Comparison of ENCODE assay signal across 9 mouse cellular contexts in genomic region chr1:36129126-36129525, GRCm38 (mm10).
DNase-seq lines count a peak whose midpoint lies in the region; ATAC-seq and TF ChIP-seq lines count a peak whose summit lies in the region.
"Had no signal": no experiment of that assay in that cellular context is flagged by ENCODE, and none has a peak within 500 bp of the region (broad histone marks: within the 10 kb centered on the region; RNA-seq: fewer than 3 reads in every experiment).

No protein-coding gene starts in this region.

- CTCF ChIA-PET in Patski (lab: Charles Lee): interaction anchor here (1.2 to 1.5 kb wide), 2 partner anchors 10 to 59 kb away, joined by 3 to 5 read pairs; no protein-coding TSS in a partner anchor

- no peak overlapping the region for H3K27ac ChIP-seq in heart, embryonic 11.5 days (ENCODE audit: low read depth, low read length)
- peak overlapping the region; percentile 87 for H3K27ac ChIP-seq in kidney, embryonic 16.5 days (ENCODE audit: low read length)
- H3K27ac ChIP-seq: forebrain, embryonic 10.5 days had no signal

- H3K36me3 ChIP-seq in heart, embryonic 11.5 days (ENCODE audit: control insufficient read depth, insufficient read depth, low read length): no peaks in the 10 kb centered on the region
- H3K36me3 ChIP-seq in kidney, embryonic 16.5 days (ENCODE audit: insufficient read depth, low read length): no peaks in the 10 kb centered on the region
- H3K36me3 ChIP-seq: forebrain, embryonic 10.5 days had no signal

- H3K9ac ChIP-seq in heart, embryonic 11.5 days (ENCODE audit: low read depth, low read length): no peak overlapping the region
- H3K9ac ChIP-seq in kidney, embryonic 16.5 days (replicated peaks; ENCODE audit: low read length): no peak overlapping the region

- H3K9me3 ChIP-seq in heart, embryonic 11.5 days (replicated peaks; ENCODE audit: control insufficient read depth, low read length): no peaks in the 10 kb centered on the region; the same call in 1 of the 2 replicates
- H3K9me3 ChIP-seq in kidney, embryonic 16.5 days (ENCODE audit: low read length): peaks cover 4% of the 10 kb centered on the region; the same call in 1 of the 2 replicates
- H3K9me3 ChIP-seq: forebrain, embryonic 10.5 days had no signal

- no peaks in the 10 kb centered on the region for H3K27me3 ChIP-seq in heart, embryonic 11.5 days (ENCODE audit: control insufficient read depth, insufficient read depth, low read length)
- H3K27me3 ChIP-seq in Patski: no peaks in the 10 kb centered on the region
- no peaks in the 10 kb centered on the region for H3K27me3 ChIP-seq in kidney, embryonic 16.5 days (ENCODE audit: insufficient read depth, low read length)

- DNase-seq in heart, adult 8-10 months (ENCODE audit: low spot score): peak; percentile 39
- peak; percentile 71 for DNase-seq in Patski (ENCODE audit: low read depth, low spot score)
- DNase-seq in yolk sac, embryonic 10.5 days (ENCODE audit: low spot score): no peak
- no peak for DNase-seq in layer of hippocampus, adult 18-20 months (ENCODE audit: low spot score in 2 of 2)
- no peak for DNase-seq in right cerebral cortex, postnatal 36 days (ENCODE audit: low spot score in 2 of 2)

- 44% methylated on average over 4 of the region's 4 CpGs for WGBS in heart, embryonic 11.5 days (ENCODE audit: insufficient replicate concordance)
- 7% methylated on average over 4 of the region's 4 CpGs for WGBS in kidney, embryonic 16.5 days

- H3K4me3 ChIP-seq in heart, embryonic 11.5 days (ENCODE audit: low read depth, low read length): no peak overlapping the region
- no peak overlapping the region for H3K4me3 ChIP-seq in kidney, embryonic 16.5 days (ENCODE audit: low read length)
- H3K4me3 ChIP-seq: forebrain, embryonic 10.5 days had no signal

- ATAC-seq in heart, embryonic 11.5 days (replicated peaks; ENCODE audit: insufficient number of reproducible peaks, low FRiP score, low TSS enrichment): no peak
- peak; percentile 77 for ATAC-seq in Patski
- ATAC-seq in kidney, embryonic 16.5 days (ENCODE audit: low FRiP score, low TSS enrichment): peak; percentile 88
- peak; percentile 30 for ATAC-seq in megakaryocyte progenitor cell, adult 5-6 weeks (replicated peaks; ENCODE audit: poor library complexity)

- in situ Hi-C loops in Patski (cut with MboI; ENCODE audit: low pct_unique_long_range_greater_than_20kb): loop anchor here (25.0 kb wide), 1 partner anchor 1242 kb away; no protein-coding TSS in a partner anchor

- TF ChIP-seq CTCF in Patski (IDR thresholded peaks at IDR 0.05): no peak

- H3K4me1 ChIP-seq in heart, embryonic 11.5 days (ENCODE audit: control insufficient read depth, insufficient read depth, low read length): peaks cover 24% of the 10 kb centered on the region
- H3K4me1 ChIP-seq in kidney, embryonic 16.5 days (ENCODE audit: insufficient read depth, low read length): peaks cover 27% of the 10 kb centered on the region

- no peak overlapping the region for H3K4me2 ChIP-seq in heart, embryonic 11.5 days
- H3K4me2 ChIP-seq in kidney, embryonic 16.5 days (replicated peaks; ENCODE audit: low read depth, low read length): no peak overlapping the region

- POLR2A ChIA-PET in Patski (lab: Charles Lee): interaction anchor here (0.6 to 0.7 kb wide), 2 partner anchors 29 to 115 kb away, joined by 3 read pairs; no protein-coding TSS in a partner anchor

Comparison
In these comparisons a context has a peak if more than half of its experiments do, and no peak if none do; other contexts are left out.
1. DNase-seq: peak in heart, adult 8-10 months (single experiment) and Patski (single experiment); none in yolk sac, embryonic 10.5 days (single experiment), layer of hippocampus, adult 18-20 months (0 of 2) and right cerebral cortex, postnatal 36 days (0 of 2).